Mouse (Mus musculus) hindbrain, embryonic 12.5 days (tissue): ENCODE data around the gene Ahnak. TPM values are rescaled to one million over a fixed set of nuclear protein-coding genes. Genes with fewer than 3 reads are reported as not detected.

ENCODE experiments used
- ATAC-seq: fragments of 200-750 bp; cut with Nextera tagmentation; 2 replicates; pipeline ENCODE4 v1.8.0; 2017; ENCODE audit warnings: moderate TSS enrichment; ENCODE audit not compliant: low FRiP score
- H3K27ac ChIP-seq: fragments of 300-500 bp; sonication (generic); 2 replicates; pipeline ENCODE4 v1.5.1; 2016; ENCODE audit warnings: mild to moderate bottlenecking
- H3K27me3 ChIP-seq: fragments of 300-500 bp; sonication (generic); 2 replicates; pipeline ENCODE4 v1.6.1; 2016; ENCODE audit warnings: mild to moderate bottlenecking
- H3K36me3 ChIP-seq: fragments of 300-500 bp; sonication (generic); 2 replicates; pipeline ENCODE4 v1.6.1; 2016; ENCODE audit warnings: mild to moderate bottlenecking
- H3K4me1 ChIP-seq: fragments of 300-500 bp; sonication (generic); 2 replicates; pipeline ENCODE4 v1.6.1; 2016
- H3K4me2 ChIP-seq: fragments of 300-500 bp; sonication (generic); replicated peaks from 2 replicates; pipeline ENCODE4 v1.6.1; 2016; ENCODE audit warnings: mild to moderate bottlenecking
- H3K4me3 ChIP-seq: fragments of 300-500 bp; sonication (generic); 2 replicates; pipeline ENCODE4 v1.5.1; 2016; ENCODE audit warnings: mild to moderate bottlenecking
- H3K9ac ChIP-seq: fragments of 300-500 bp; sonication (generic); 2 replicates; pipeline ENCODE4 v1.6.1; 2016; ENCODE audit warnings: mild to moderate bottlenecking, moderate library complexity
- H3K9me3 ChIP-seq: fragments of 300-500 bp; sonication (generic); replicated peaks from 2 replicates; pipeline ENCODE4 v1.6.1; 2016; ENCODE audit warnings: mild to moderate bottlenecking
- WGBS: fragments of 180-500 bp; shearing (Covaris S2); methylation state at CpG from one replicate; pipeline ENCODE4 v1.1.7; 2016; 5-methylcytosine and 5-hydroxymethylcytosine counted together
- polyA plus RNA-seq: library from polyadenylated mRNA; unstranded; fragments of >200 nt; fragmentation: Nextera tagmentation; extraction: Ambion mirVana; gene quantifications from 2 replicates; pipeline ENCODE4 v1.2.1, GENCODE M21; 2016

Ahnak gene
- polyA plus RNA-seq, 1 experiment from 2014 or later = 12.7 TPM

DNA sequence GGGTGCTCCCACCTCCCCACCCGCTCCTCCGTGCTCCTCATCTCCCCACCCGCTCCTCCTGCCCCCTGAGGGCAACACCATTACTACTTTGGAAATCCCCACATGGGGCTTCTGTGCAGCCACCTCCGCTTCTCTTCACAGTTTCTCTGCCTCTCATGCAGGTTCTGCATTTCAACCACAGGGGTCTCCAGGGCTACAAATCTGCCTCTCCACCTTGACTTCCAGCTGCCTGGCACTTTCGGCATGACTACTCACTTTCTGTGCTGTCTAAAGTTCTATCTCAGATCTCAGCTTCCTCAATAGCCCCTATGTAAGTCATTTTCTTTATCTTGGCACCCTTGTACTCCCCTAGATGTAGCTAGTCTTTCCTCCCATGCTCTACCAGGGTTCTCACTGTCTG, 78.2 kb downstream of the Ahnak start:
- no peak overlapping the region for H3K27ac ChIP-seq
- H3K9ac ChIP-seq = no peak overlapping the region
- H3K4me2 ChIP-seq = no peak overlapping the region
- H3K9me3 ChIP-seq = no peaks in the 10 kb centered on the region
- ATAC-seq = no peak
- H3K4me1 ChIP-seq = peaks cover 21% of the 10 kb centered on the region
- H3K27me3 ChIP-seq = no peaks in the 10 kb centered on the region
- WGBS = 80% methylated on average over 5 of the region's 5 CpGs
- no peak overlapping the region for H3K4me3 ChIP-seq
- no peaks in the 10 kb centered on the region for H3K36me3 ChIP-seq

DNA sequence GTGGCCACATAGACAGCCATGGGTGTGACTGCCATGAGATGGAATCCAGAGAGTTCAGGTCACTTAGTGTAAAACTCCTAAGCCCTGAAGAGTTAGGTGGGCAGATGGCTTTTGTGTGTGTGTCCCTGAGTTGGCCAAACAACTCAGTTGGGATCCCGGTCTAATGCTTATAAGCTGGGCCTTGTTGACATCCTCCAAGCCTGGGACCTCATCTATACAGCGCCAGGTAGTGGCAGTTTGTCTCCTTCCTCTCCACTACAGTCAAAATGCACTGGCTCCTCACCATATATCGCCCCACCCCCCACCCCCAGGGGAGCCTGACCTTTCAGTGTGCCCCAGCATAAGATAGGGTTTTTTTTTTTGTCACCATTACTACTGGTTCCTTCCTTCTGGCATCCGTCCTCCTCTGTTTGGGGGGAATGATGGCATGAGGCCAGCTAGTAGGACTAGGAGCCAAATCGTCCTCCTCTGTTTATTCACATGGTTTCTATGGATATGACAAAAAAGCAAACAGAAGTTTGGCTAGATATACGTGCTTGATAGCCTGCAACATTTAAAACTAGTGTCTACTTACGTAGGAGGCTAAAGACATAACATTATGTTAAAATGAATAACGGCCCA, 80.7 kb downstream of the Ahnak start:
- no peak for ATAC-seq
- no peak overlapping the region for H3K4me2 ChIP-seq
- WGBS = 85% methylated on average over 8 of the region's 8 CpGs
- peaks cover 21% of the 10 kb centered on the region for H3K4me1 ChIP-seq
- no peaks in the 10 kb centered on the region for H3K27me3 ChIP-seq
- H3K9ac ChIP-seq = no peak overlapping the region
- no peaks in the 10 kb centered on the region for H3K36me3 ChIP-seq
- no peak overlapping the region for H3K27ac ChIP-seq
- H3K9me3 ChIP-seq = no peaks in the 10 kb centered on the region
- no peak overlapping the region for H3K4me3 ChIP-seq

- H3K4me3 ChIP-seq = no peak overlapping the region
- no peak overlapping the region for H3K9ac ChIP-seq
- H3K4me1 ChIP-seq = peaks cover 21% of the 10 kb centered on the region
- no peaks in the 10 kb centered on the region for H3K27me3 ChIP-seq
- WGBS = 74% methylated on average over 2 of the region's 2 CpGs
- H3K27ac ChIP-seq = no peak overlapping the region
- H3K36me3 ChIP-seq = no peaks in the 10 kb centered on the region
- H3K9me3 ChIP-seq = no peaks in the 10 kb centered on the region
- no peak for ATAC-seq
- H3K4me2 ChIP-seq = no peak overlapping the region
These were observed 81.2 kb downstream of the Ahnak start for GRCm38 (mm10) chr19:9070316-9070715.

DNA sequence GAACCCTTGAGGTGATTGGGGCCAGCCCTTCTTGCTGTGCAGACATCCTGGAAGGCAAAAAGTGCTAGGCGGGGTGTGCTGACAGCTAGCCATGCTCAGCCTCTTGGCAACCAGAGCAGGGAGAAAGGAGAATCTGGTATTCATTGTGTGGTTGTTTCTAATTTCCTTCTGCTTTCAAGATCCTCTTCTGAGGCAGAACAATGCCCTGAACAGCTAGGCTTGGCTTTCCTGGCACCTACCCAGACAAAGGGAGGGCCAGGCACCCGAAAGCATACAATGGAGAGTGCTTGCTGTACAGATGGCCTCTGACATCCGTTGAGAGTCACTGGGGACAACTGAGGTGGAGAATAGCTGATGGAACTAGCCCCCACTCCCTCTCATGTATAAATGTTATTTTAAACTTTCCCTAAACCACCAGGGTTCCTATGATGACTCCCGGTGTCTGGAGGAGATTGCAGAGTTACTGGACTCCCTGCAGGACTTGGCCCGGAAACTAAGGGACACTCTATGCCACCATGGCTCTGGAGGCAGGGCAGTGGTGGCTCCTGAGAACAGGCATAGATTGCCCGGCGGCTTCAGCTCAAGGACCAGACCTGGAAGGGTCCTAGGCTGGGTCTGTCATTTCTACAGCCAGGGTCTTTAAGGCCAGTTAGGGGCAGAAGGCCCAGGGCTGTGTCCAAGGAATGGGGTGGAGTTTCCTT, 82.5 kb downstream of the Ahnak start:
- H3K9me3 ChIP-seq = no peaks in the 10 kb centered on the region
- H3K4me2 ChIP-seq = no peak overlapping the region
- peak overlapping the region; percentile 58; the same call in 1 of the 2 replicates for H3K27ac ChIP-seq
- no peak overlapping the region for H3K4me3 ChIP-seq
- H3K36me3 ChIP-seq = no peaks in the 10 kb centered on the region
- H3K27me3 ChIP-seq = no peaks in the 10 kb centered on the region
- H3K4me1 ChIP-seq = peaks cover 14% of the 10 kb centered on the region
- 42% methylated on average over 7 of the region's 7 CpGs for WGBS
- peak; percentile 73 for ATAC-seq
- no peak overlapping the region for H3K9ac ChIP-seq

DNA sequence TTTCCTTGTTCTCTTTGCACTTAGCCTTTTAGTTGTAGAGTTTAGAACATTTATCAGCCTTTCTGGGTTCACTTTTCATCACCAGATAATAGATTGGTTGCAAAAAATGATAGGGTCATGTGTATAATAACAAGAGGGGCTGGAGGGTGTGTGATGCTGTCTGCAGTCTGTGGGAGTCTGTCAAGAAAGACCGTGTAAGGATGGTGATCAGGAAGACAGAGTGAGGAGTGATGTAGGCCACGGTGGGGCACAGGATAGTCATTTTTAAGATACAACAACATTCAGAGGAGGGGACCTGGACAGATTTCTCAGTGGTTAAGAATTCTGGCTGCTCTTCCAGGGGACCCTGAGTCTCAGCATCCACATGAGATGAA, 83.1 kb downstream of the Ahnak start:
- 0 out of 2 replicates have a peak overlapping the region, but pooled peaks have one; percentile 58 for H3K27ac ChIP-seq
- 75% methylated on average over 2 of the region's 2 CpGs for WGBS
- ATAC-seq = no peak
- H3K36me3 ChIP-seq = no peaks in the 10 kb centered on the region
- no peak overlapping the region for H3K4me3 ChIP-seq
- no peaks in the 10 kb centered on the region for H3K27me3 ChIP-seq
- H3K9ac ChIP-seq = no peak overlapping the region
- no peaks in the 10 kb centered on the region for H3K9me3 ChIP-seq
- peaks cover 14% of the 10 kb centered on the region for H3K4me1 ChIP-seq
- no peak overlapping the region for H3K4me2 ChIP-seq

DNA sequence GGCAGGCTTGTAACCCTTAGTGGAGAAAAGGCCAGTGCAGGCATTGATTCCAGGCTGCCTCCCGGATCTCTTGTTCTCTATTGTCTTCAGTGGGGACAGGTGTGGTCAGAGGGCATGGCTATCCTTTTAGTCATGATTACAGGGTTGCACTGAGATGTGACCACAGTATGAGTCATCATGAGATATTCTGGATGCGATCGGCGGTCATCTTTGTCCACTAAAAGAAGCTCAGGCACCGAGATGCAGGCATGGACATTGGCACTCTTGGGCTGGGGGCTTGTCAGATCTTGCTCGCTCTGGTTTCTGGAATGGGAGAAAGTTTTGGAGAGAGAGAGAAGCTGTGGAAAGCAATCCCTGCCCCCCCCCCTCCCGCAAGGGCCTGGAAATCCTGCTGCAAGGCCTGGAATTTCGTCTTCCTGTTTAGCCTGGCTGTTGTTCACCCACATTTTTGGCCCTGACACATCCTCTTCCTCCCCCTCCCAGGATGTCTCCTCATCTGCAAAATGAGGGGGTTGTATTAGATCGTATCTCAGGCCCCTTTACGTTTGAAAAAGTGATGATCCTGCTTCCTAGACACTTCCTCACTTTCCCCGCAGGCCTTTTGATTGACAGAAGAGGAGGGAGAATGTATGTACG, 84.8 kb downstream of the Ahnak start:
- 82% methylated on average over 12 of the region's 12 CpGs for WGBS
- peaks cover 14% of the 10 kb centered on the region for H3K4me1 ChIP-seq
- no peak overlapping the region for H3K4me3 ChIP-seq
- H3K9me3 ChIP-seq = no peaks in the 10 kb centered on the region
- H3K36me3 ChIP-seq = no peaks in the 10 kb centered on the region
- H3K27me3 ChIP-seq = no peaks in the 10 kb centered on the region
- no peak for ATAC-seq
- H3K9ac ChIP-seq = no peak overlapping the region
- H3K4me2 ChIP-seq = no peak overlapping the region
- no peak overlapping the region for H3K27ac ChIP-seq

- Histone ChIP-seq H3K4me3 (no peak overlapping the region), H3K4me2 (no peak overlapping the region), H3K9ac (no peak overlapping the region), H3K36me3 (no peaks in the 10 kb centered on the region), H3K27me3 (no peaks in the 10 kb centered on the region), H3K9me3 (no peaks in the 10 kb centered on the region), H3K27ac (no peak overlapping the region), H3K4me1 (peaks cover 14% of the 10 kb centered on the region)
- WGBS = 64% methylated on average over 4 of the region's 4 CpGs
- ATAC-seq = no peak
These were observed 85.3 kb downstream of the Ahnak start for GRCm38 (mm10) chr19:9074424-9074823.

GRCm38 (mm10) chr19:9075558-9075957, 86.5 kb downstream of the Ahnak start:
- Histone ChIP-seq H3K4me3 (no peak overlapping the region), H3K27ac (no peak overlapping the region), H3K27me3 (no peaks in the 10 kb centered on the region), H3K4me1 (peaks cover 14% of the 10 kb centered on the region), H3K9me3 (no peaks in the 10 kb centered on the region), H3K36me3 (no peaks in the 10 kb centered on the region), H3K4me2 (no peak overlapping the region), H3K9ac (no peak overlapping the region)
- no peak for ATAC-seq
- WGBS = 79% methylated on average over 2 of the region's 2 CpGs

DNA sequence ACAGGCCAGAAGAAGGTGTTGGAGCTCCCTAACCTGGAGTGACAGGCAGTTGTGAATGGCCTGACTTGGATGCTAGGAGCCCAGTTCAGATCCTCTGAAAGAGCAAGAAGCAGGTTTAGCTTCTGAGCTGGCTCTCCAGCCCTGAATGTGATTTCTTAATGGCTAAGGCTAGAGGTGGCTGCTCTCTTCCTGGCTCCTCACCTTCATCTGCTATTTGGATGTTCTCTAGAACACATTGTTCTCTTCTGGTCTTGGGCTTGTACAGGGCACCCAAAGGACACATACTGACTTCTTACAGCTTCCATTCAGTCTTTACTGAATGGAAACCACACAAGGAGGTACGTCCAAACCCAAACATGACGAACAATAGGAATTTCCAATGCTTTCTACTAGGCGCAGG, 87.0 kb downstream of the Ahnak start:
- Histone ChIP-seq H3K9ac (no peak overlapping the region), H3K4me2 (no peak overlapping the region), H3K36me3 (no peaks in the 10 kb centered on the region), H3K27me3 (no peaks in the 10 kb centered on the region), H3K4me1 (peaks cover 9% of the 10 kb centered on the region), H3K9me3 (no peaks in the 10 kb centered on the region), H3K27ac (no peak overlapping the region), H3K4me3 (no peak overlapping the region)
- ATAC-seq = no peak
- WGBS = 87% methylated on average over 3 of the region's 3 CpGs

DNA sequence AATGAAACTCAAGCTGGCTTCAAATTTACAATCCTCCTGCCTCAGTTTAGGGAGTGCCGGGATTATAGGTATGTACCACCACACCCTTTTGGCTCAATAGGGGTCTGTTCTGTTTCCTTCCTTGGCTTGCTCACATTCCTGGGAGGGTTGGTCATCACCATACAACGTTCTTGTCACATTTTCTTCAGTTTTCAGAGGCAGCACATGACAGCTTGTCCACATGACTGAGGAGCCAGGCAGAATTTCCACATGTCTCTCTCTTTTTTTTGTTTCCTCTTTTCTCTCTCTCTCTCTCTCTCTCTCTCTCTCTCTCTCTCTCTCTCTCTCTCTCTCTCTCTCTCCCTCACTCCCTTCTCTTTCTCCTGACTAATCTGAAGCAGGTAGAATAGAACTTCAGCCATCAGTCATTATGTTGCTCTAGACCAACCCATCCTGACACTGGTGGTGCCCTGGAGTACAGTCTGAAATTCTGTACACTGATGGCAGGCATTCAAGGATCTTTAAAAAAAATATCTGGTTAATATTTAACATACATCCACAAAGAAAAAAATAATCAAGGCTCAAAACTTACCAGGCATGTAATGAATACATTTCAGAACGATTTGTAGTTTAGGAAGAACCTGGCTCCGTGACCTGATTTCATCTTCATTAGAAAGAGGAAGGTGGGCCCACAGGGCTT, 88.0 kb downstream of the Ahnak start:
- Histone ChIP-seq H3K27me3 (no peaks in the 10 kb centered on the region), H3K4me2 (no peak overlapping the region), H3K4me1 (peaks cover 3% of the 10 kb centered on the region; the same call in 1 of the 2 replicates), H3K27ac (no peak overlapping the region), H3K36me3 (no peaks in the 10 kb centered on the region), H3K4me3 (no peak overlapping the region), H3K9me3 (no peaks in the 10 kb centered on the region), H3K9ac (no peak overlapping the region)
- WGBS = 72% methylated on average over 4 of the region's 4 CpGs
- no peak for ATAC-seq

GRCm38 (mm10) chr19:9079916-9080315, 90.8 kb downstream of the Ahnak start:
- Histone ChIP-seq H3K27ac (no peak overlapping the region), H3K4me3 (no peak overlapping the region), H3K36me3 (no peaks in the 10 kb centered on the region), H3K4me2 (no peak overlapping the region), H3K9ac (no peak overlapping the region), H3K9me3 (no peaks in the 10 kb centered on the region), H3K4me1 (peaks cover 4% of the 10 kb centered on the region; the same call in 1 of the 2 replicates), H3K27me3 (0 out of 2 replicates have a peak, but pooled peaks cover 3% of the 10 kb centered on the region)
- no peak for ATAC-seq
- 46% methylated on average over 7 of the region's 7 CpGs for WGBS
